Mouse (Mus musculus) heart, embryonic 14.5 days (tissue): ENCODE measurements around the gene Gm9821. TPM values are rescaled to one million over a fixed set of nuclear protein-coding genes. Genes with fewer than 3 reads are reported as not detected.

Experiments
- ATAC-seq: fragments of 200-750 bp; cut with Nextera tagmentation; 2 replicates; pipeline ENCODE4 v1.8.0; 2017; ENCODE audit warnings: low read depth, moderate TSS enrichment; ENCODE audit not compliant: insufficient number of reproducible peaks, insufficient read depth, low FRiP score
- H3K27ac ChIP-seq, 2 experiments: fragments of 200-500 bp in 1 of 2; fragments of 300-500 bp in 1 of 2; sonication (generic) in 1 of 2; replicated peaks in 1 of 2; 2 replicates each; pipeline ENCODE4 v1.5.1; 2012 to 2014; ENCODE audit warnings: low read depth in 2 of 2, low read length in 2 of 2, control low read depth in 1 of 2, mild to moderate bottlenecking in 1 of 2, mixed read lengths in 1 of 2; ENCODE audit not compliant: control insufficient read depth in 1 of 2, insufficient read depth in 1 of 2
- H3K27me3 ChIP-seq: fragments of 300-500 bp; sonication (generic); 2 replicates; pipeline ENCODE4 v1.6.1; 2014; ENCODE audit warnings: mild to moderate bottlenecking, low read length, control low read depth; ENCODE audit not compliant: control insufficient read depth, insufficient read depth
- H3K36me3 ChIP-seq: fragments of 300-500 bp; sonication (generic); 2 replicates; pipeline ENCODE4 v1.6.1; 2014; ENCODE audit warnings: mild to moderate bottlenecking, control low read depth, low read length, mixed read lengths; ENCODE audit not compliant: control insufficient read depth, insufficient read depth
- H3K4me1 ChIP-seq, 2 experiments: fragments of 200-500 bp in 1 of 2; fragments of 300-500 bp in 1 of 2; sonication (generic) in 1 of 2; 2 replicates each; pipeline ENCODE4 v1.6.1; 2012 to 2014; ENCODE audit warnings: low read length in 2 of 2, control low read depth in 1 of 2, mixed read lengths in 1 of 2; ENCODE audit not compliant: control insufficient read depth in 2 of 2, insufficient read depth in 2 of 2
- H3K4me2 ChIP-seq: fragments of 300-500 bp; sonication (generic); 2 replicates; pipeline ENCODE4 v1.6.1; 2014; ENCODE audit warnings: mild to moderate bottlenecking, low read length
- H3K4me3 ChIP-seq, 2 experiments: fragments of 200-500 bp in 1 of 2; fragments of 300-500 bp in 1 of 2; sonication (generic) in 1 of 2; 2 replicates each; pipeline ENCODE4 v1.5.1; 2012 to 2014; ENCODE audit warnings: low read length in 2 of 2, mild to moderate bottlenecking in 2 of 2, control low read depth in 1 of 2, low read depth in 1 of 2, moderate library complexity in 1 of 2; ENCODE audit not compliant: control insufficient read depth in 1 of 2, insufficient read depth in 1 of 2
- H3K9ac ChIP-seq: fragments of 300-500 bp; sonication (generic); 2 replicates; pipeline ENCODE4 v1.6.1; 2014; ENCODE audit warnings: mild to moderate bottlenecking, low read length
- H3K9me3 ChIP-seq: fragments of 300-500 bp; sonication (generic); 2 replicates; pipeline ENCODE4 v1.6.1; 2016; ENCODE audit warnings: low read length, control low read depth; ENCODE audit not compliant: control insufficient read depth
- WGBS: fragments of 180-500 bp; shearing (Covaris S2); extraction: QIAGEN DNeasy Blood & Tissue Kit; methylation state at CpG from one replicate; pipeline ENCODE4 v1.1.7; 2014; 5-methylcytosine and 5-hydroxymethylcytosine counted together
- polyA plus RNA-seq: library from polyadenylated mRNA; unstranded; fragments of >200 nt; fragmentation: Nextera tagmentation; extraction: Ambion mirVana; gene quantifications from 2 replicates; pipeline ENCODE4 v1.2.1, GENCODE M21; 2014

Gm9821 gene
- polyA plus RNA-seq, 1 experiment from 2014 or later, result 2.8 TPM

- ATAC-seq, result no peak
- no peak overlapping the region for H3K4me2 ChIP-seq
- H3K36me3 ChIP-seq, result peaks cover 73% of the 10 kb centered on the region
- H3K9me3 ChIP-seq, result no peaks in the 10 kb centered on the region
- H3K4me3 ChIP-seq, result no peak overlapping the region
- H3K9ac ChIP-seq, result no peak overlapping the region
- H3K4me1 ChIP-seq, result peaks cover 9 to 31% of the 10 kb centered on the region in 2 experiments
- no peak overlapping the region for H3K27ac ChIP-seq
- WGBS, result 26% methylated on average over 6 of the region's 6 CpGs
- no peaks in the 10 kb centered on the region for H3K27me3 ChIP-seq
Observed at GRCm38 (mm10) chr2:91942356-91942755, 3.1 kb upstream of the Gm9821 start.

DNA sequence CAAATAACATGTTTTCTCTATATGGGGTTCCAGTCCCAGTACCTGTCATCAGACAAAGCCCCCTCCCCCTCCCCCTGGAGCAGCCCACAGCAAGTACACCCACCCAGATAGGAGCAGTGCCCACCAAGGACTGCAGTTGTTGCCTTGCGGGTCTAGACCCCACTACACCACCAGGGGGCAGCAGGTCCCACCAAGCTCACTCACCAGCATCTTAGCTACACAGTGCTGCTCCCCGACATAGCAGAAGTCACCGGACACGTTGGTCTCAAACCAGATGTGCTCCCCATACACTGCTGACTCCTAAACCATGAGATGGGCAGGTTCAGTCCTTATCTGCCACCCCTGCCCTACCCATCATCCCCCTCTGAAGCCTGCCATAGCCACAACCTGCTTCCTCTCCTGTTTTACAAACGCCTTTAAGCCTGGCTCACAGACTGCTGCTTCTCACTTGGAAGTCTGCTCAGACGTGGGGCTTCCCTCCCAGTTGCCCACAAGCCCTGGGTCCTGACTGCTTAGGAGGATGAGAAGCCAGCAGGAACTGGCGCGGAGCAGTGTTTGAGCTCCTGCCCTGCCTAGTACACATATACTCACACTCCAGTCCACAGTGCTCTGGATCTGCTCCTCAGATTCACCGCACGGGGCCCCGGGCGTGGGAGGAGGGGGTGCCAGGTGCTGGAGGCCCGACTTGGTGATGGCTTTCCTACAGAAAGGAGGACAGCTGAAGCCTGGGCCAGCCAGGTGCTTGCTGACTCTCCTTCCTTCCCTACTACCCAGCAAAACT, 1.1 kb upstream of the Gm9821 start:
- Histone ChIP-seq H3K4me2 (0 out of 2 replicates have a peak overlapping the region, but pooled peaks have one; percentile 13), H3K36me3 (peaks cover 53% of the 10 kb centered on the region), H3K27ac (no peak overlapping the region), H3K9ac (no peak overlapping the region; the same call in 1 of the 2 replicates), H3K27me3 (no peaks in the 10 kb centered on the region), H3K4me1 (peaks cover 28 to 51% of the 10 kb centered on the region in 2 experiments), H3K4me3 (no peak overlapping the region), H3K9me3 (no peaks in the 10 kb centered on the region)
- WGBS, result 38% methylated on average over 13 of the region's 13 CpGs
- 0 out of 2 replicates have a peak, but pooled peaks have one; percentile 16 for ATAC-seq

DNA sequence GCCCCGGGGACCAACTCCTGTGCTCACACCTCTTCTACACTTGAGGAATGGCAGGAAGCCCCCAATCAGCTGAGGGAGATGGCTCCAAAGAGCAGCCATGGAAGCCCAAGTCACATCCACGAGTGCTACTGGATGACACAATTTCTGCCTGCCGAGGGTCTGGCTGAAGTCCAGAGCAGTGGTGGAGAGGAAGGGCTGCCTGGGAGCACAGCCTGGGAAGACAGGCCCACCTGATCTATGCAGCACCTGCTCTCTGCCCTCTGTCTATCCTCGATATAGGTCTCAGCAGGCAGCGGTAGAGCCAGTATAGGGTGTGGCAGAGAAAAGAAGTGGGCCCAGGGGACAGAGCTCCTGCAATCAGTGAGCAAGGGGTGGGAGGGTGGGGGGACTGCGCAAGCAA, 1.3 kb downstream of the Gm9821 start:
- H3K9ac ChIP-seq, result peak overlapping the region; percentile 61; the same call in 1 of the 2 replicates
- H3K4me3 ChIP-seq, result no peak overlapping the region
- H3K9me3 ChIP-seq, result no peaks in the 10 kb centered on the region
- WGBS, result 29% methylated on average over 6 of the region's 6 CpGs
- H3K27me3 ChIP-seq, result no peaks in the 10 kb centered on the region
- ATAC-seq, result no peak
- H3K4me1 ChIP-seq, result peaks cover 38 to 64% of the 10 kb centered on the region in 2 experiments
- peaks cover 30% of the 10 kb centered on the region for H3K36me3 ChIP-seq
- H3K27ac ChIP-seq, result peak overlapping the region in 1 of 2 experiments; percentile 49; a peak in 2 of 4 replicates
- peak overlapping the region; percentile 69; the same call in 1 of the 2 replicates for H3K4me2 ChIP-seq

DNA sequence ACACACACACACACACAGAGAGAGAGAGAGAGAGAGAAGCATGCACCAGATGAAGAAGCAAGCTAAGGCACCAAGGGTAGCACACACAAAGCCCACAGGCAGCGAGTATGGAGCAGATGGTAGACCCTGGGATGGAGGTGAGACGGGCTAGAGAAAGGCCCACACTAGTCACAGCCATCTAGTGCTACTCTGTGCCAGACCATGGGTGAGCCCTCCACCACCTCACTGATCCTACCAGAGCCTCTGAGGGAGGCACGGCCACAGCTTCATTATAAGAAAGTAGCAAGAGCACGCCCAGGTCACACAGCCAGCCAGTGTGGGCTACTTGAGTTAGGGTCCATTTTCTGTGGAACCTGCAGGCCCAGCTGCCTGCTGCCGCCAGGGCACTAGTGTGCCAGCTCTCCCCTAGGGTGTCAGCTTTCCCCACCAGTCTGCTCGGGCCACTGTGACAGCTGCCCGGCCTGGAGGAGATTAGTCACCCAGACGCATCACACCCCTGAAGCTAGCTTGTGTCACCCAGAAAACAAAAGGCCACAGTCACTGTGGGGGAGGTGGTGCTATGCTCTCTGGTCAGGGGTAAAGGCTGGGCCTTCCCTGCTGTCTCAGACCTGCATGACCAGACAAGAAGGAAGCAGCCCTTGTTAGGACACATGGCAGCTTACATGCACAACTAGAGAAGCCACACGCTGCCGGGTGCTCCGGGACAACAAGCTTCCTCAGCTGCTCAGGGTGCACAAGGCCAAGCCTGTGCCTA, 2.1 kb downstream of the Gm9821 start:
- H3K4me1 ChIP-seq, result peaks cover 38 to 62% of the 10 kb centered on the region in 2 experiments
- peak overlapping the region; percentile 69 for H3K4me2 ChIP-seq
- peaks cover 26% of the 10 kb centered on the region for H3K36me3 ChIP-seq
- 44% methylated on average over 11 of the region's 11 CpGs for whole genome bisulfite sequencing
- H3K27me3 ChIP-seq, result no peaks in the 10 kb centered on the region
- no peak for ATAC-seq
- H3K27ac ChIP-seq, result peak overlapping the region; percentile 27 to 52; a peak in 3 of 4 replicates
- peak overlapping the region in 1 of 2 experiments; percentile 4; a peak in 1 of 4 replicates for H3K4me3 ChIP-seq
- H3K9ac ChIP-seq, result peak overlapping the region; percentile 61
- no peaks in the 10 kb centered on the region for H3K9me3 ChIP-seq

DNA sequence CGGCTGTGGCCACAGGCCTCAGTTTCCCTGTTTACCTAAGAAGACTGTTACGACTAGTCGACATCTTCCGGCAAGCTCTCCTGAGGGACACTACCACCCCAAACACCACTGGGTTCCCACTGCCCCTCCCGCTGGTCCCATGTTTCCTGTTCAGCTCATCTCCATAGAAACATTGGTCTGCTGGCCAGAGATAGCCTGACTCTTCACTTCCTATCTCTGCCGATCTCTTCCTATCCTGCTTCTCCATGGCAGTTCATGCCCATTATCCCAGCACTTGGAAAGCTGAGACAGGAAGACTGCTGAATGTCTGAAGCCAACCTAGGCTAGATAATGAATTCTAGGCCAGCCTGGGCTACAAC, 2.6 kb downstream of the Gm9821 start:
- no peak for ATAC-seq
- H3K4me2 ChIP-seq, result peak overlapping the region; percentile 69
- H3K36me3 ChIP-seq, result peaks cover 22% of the 10 kb centered on the region
- no peaks in the 10 kb centered on the region for H3K9me3 ChIP-seq
- 62% methylated on average over 6 of the region's 6 CpGs for WGBS
- peak overlapping the region; percentile 27 to 97; a peak in 3 of 4 replicates for H3K27ac ChIP-seq
- H3K27me3 ChIP-seq, result no peaks in the 10 kb centered on the region
- H3K4me1 ChIP-seq, result peaks cover 38 to 62% of the 10 kb centered on the region in 2 experiments
- peak overlapping the region; percentile 61 for H3K9ac ChIP-seq
- peak overlapping the region in 1 of 2 experiments; percentile 4; a peak in 1 of 4 replicates for H3K4me3 ChIP-seq

GRCm38 (mm10) chr2:91948792-91949241, 3.3 kb downstream of the Gm9821 start:
- Histone ChIP-seq H3K4me2 (peak overlapping the region; percentile 69), H3K9ac (peak overlapping the region; percentile 76), H3K36me3 (peaks cover 15% of the 10 kb centered on the region), H3K27me3 (no peaks in the 10 kb centered on the region), H3K27ac (peak overlapping the region; percentile 97 to 98), H3K4me3 (no peak overlapping the region), H3K4me1 (peaks cover 44 to 69% of the 10 kb centered on the region in 2 experiments), H3K9me3 (no peaks in the 10 kb centered on the region)
- WGBS, result 36% methylated on average over 3 of the region's 3 CpGs
- ATAC-seq, result no peak

DNA sequence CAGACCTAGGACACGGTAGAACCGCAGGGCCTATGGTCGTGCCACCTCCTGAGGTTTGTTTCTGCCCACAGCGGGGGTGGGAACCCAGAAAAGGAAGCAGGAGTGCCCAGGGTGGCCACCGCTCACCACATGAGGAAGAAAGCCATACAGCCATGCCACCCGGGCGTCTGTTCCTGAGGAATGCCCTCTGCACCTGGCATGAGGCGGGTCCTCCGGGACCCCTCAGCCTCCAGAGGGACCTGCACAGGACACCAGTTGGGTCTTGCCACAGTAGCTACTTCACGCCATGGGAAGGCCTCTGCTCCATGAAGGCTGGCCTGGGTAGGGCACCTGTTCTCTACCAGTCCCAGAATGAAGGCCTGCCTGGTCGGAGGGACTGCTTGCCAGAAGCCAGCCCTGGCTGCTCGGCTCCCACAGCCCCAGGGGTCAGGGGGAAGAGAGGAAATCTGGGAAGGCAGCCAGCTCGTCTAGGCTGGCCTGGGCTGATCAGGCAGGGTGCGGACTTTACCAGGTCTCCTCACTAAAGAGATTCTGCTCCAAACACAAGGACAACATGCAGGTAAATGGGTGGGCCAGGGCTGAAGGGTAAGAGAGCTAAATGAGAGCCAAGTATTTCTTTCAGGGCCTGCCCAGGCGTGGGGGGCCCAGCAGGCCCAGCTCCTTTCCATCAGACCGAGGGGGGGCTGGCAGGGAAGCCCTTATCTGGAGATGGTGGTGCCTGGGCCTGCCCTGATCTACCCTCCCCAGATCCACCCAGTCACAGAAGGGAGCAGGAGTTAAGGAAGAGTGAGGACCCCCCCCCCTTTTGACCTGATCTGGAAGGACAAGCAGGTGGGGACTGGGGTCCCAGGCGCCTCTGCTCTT, 4.1 kb downstream of the Gm9821 start:
- Histone ChIP-seq H3K27me3 (no peaks in the 10 kb centered on the region), H3K9ac (peak overlapping the region; percentile 76), H3K27ac (peak overlapping the region; percentile 97 to 98), H3K9me3 (no peaks in the 10 kb centered on the region), H3K4me3 (peak overlapping the region; percentile 42 to 50), H3K4me1 (peaks cover 46 to 73% of the 10 kb centered on the region in 2 experiments), H3K36me3 (peaks cover 10% of the 10 kb centered on the region), H3K4me2 (peak overlapping the region; percentile 69)
- peak; percentile 62 for ATAC-seq
- 47% methylated on average over 16 of the region's 17 CpGs for WGBS
